Mouse (Mus musculus): ENCODE data around the gene Ces1h. TPM values are rescaled to one million over a fixed set of nuclear protein-coding genes. Genes with fewer than 3 reads are reported as not detected.
"Not testable (repeated sequence)": the region's sequence is repeated elsewhere in the genome, so short reads cannot be mapped to it uniquely, and the experiment has no call there.

The Ces1h gene
- total RNA-seq (2022), result not detected

- DNase-seq, result no peak
Observed at GRCm38 (mm10) chr8:93379625-93380024, at the start of gene Ces1h. Gene Ces1h, minus strand, starts transcription at chr8:93379725.

DNA sequence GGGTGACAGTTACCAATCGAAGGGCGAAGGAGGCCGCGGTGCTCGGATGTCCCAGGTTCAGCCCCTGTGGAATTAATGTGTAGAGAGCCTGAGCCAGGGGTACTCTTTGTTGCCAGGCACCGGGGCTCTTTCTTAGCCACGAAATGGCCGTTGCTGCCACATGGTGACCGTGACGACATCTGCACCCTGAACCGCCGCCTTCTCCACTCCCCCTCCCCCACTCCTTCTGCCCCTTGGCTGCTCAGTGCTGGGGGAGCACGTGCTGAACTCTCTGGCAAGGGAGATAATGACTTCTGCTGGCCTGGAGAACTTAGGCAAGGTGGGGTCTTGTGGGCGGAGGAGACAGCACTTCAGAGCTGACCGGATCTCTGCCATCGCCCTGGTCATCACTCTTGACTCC lies 47.7 kb upstream of the Ces1h start:
- no peak for DNase-seq

GRCm38 (mm10) chr8:93415387-93415786 lies 35.9 kb upstream of the Ces1h start:
- no peak for DNase-seq

DNA sequence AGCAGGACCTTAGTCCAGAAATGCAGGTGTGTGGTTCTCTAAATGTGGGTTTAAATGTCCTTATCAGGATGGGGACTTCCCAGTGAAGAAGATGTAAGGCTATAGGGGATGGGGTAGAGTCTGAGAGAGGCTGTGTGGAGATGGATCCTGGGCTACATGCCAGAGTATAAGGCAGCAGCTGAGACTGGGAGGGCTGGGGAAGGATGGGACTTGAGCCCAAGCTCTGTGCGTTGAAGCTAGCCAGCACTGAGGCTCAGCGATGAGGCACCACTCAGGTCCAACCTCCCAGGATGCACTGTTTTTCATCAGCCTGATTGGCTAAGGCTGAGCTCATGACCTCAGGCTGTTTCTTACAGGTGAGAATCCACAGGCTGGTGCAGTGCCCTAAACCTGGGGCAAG lies 29.3 kb upstream of the Ces1h start:
- DNase-seq, result no peak

GRCm38 (mm10) chr8:93399698-93400097 lies 20.2 kb upstream of the Ces1h start:
- DNase-seq, result no peak

GRCm38 (mm10) chr8:93398044-93398443 lies 18.5 kb upstream of the Ces1h start:
- no peak for DNase-seq

DNA sequence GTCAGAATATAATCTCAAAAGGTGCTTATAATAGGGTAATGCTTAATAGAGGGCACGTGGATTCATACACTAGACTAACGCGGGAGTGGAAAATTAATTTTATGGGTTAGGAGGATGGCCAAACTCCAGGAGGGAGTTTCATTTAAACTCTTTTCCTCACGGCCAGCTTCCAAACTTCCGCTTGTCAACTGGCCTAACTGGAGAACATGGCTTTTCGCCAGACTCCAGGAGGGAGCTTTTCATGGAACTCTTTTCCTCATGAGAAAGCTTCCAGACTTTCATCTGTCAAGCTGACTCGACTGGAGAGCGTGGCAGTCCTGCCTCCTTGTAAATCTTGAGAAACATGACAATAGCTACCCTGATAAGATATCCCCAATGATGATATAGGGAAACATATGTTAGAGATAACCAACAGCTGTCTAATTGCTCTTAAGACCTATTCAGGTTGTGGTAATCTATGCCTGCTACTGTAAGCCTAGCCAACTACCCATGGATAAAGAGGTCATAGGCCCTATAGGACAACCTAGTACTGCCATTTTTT lies 14.6 kb upstream of the Ces1h start:
- not testable (repeated sequence) for DNase-seq

DNA sequence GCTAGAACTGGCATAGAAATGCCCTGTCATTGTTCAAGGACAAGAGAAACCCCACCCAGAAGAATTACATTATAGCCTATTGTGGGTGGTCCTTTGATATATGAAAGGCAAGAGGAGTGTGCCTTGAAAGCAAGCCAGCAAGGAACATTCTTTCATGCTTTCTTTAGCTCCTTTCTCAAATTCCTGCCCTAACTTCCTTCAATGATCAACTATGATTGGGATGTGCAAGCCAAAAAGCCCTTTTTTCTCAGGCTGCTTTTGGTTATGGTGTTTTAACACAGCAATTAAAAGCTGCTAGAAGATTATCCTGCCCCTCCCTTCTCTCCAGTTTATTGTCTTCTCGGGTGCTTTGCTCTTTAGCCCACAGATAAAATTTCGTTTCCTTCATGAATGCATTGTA lies 10.0 kb downstream of the Ces1h start:
- DNase-seq, result no peak

DNA sequence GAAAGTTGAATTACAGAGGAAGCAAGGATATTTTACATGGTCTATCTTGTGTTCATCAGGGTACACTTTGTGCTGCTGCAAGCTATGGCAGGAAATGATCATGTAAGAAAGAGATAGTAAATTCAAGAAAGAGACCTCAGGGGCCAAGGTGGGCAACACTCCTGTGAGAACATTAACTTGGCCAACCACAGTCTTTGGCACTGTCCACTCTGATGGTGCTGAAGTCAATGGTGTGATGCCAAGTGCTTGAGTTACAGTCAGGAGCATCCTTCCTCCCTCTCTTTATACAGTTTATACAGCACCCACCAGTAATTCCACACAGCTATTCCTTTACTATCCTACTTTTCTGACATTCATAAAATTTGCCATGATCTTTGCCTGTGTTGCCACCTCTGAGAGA lies 19.4 kb downstream of the Ces1h start:
- DNase-seq, result no peak

DNA sequence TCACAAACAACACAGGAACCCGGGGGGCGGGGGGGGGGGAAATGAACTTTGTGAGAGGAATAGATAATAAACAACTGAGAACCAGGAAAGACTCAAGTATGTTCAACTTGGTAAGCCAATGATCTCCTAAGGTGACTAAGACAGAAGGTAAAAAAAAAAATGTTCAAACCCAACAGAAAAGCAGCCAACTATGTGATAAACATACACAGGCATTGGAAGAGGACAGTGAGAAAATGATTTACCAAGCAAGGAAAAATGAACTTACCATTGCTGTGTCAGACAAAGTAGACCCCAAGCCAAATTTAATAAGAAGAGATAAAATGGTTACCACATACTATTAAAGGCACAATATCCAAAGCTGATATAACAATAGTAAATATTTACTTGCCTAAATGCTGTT lies 40.0 kb downstream of the Ces1h start:
- DNase-seq, result no peak

- DNase-seq, result no peak
Observed at GRCm38 (mm10) chr8:93337207-93337606, 42.3 kb downstream of the Ces1h start, which contains the start of gene Ces1g. Gene Ces1g, minus strand, starts transcription at chr8:93337308.

DNA sequence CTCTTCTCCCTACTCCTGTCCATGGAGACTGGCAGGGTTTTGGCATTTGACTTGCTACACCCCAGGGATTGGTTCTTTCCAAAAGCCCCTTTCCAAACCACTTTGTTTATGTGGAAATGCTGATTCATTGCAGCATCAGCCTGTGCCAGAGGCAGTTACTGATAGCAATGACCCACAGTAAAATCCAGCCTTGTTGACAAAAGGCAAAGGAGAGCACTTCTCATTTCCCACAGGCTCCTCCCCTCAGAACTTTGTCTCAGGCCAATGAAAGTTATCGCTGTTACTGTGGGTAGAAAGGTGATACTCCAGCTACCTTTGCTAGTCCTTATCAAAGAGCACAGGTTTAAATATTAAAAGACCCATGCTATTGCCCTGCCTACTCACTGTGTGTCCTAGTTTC lies 46.8 kb downstream of the Ces1h start:
- DNase-seq, result peak; percentile 6

DNA sequence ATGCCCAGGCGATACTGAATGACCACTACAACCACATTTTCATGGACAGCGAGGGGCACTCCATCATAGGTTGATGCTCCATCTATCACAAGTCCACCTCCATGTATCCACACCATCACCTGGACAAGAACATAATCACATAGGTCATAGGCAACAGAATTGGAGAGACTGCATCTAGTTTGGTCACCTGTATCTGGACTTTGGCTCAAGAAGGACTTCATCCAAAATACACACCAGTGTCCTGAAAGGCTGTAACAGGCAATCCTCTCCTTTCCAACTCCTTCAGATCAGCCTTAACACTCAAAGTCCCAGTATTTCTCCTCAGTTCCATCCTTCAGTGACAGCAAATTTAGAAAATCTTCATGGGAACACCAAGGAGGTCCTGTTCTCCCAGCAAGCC lies 48.4 kb downstream of the Ces1h start:
- DNase-seq, result no peak

DNA sequence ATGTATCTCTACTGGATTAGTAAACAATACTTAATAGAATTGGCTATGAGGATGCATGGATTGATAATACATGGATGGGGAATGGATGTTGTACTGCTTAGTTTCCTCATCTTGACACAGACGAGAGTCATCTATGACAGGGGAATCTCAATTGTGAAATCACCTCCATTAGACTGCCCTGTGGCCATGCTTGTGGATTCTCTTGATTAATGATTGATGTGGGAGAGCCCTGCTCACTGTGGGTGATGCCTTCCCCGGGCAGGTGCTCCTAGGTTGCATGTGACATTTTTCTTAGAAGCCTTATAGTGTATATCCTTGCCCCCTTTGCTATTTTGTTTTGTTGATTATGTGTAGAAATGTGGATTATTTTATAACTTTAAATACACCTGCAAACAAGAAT lies 54.4 kb downstream of the Ces1h start:
- no peak for DNase-seq

GRCm38 (mm10) chr8:93317031-93317430 lies 62.5 kb downstream of the Ces1h start:
- DNase-seq, result no peak

GRCm38 (mm10) chr8:93315557-93315956 lies 64.0 kb downstream of the Ces1h start:
- no peak for DNase-seq

Other genes starting within 250 kb of the Ces1h start
- 1 to 10 TPM in 1 of 4 experiments, under 1 TPM in 2, not detected in 1; 0.24 to 2.0 (median 0.73) TPM for gene Ces1c, start 248.4 kb downstream of the Ces1h start, total RNA-seq (2022)
- 100 to 1,000 TPM in 3 of 4 experiments, 10 to 100 TPM in 1; 62.1 to 230 (median 170) TPM for gene Ces1d, start 181.9 kb downstream of the Ces1h start, total RNA-seq (2022)
- not detected for gene Ces1e, start 150.1 kb downstream of the Ces1h start, total RNA-seq (2022)
- gene Ces1f, start 100.0 kb downstream of the Ces1h start, total RNA-seq (2022), result 10 to 100 TPM in 3 of 4 experiments, 1 to 10 TPM in 1; 7.1 to 16.4 (median 13.4) TPM
- under 1 TPM; 0.09 to 0.86 (median 0.21) TPM for gene Ces1g, start 42.4 kb downstream of the Ces1h start, total RNA-seq (2022)
- gene Ces5a, start 156.1 kb upstream of the Ces1h start, total RNA-seq (2022), result not detected

All from adrenal gland, adult 8-10 months (tissue).